Mouse (Mus musculus) thymus, adult 2 months (tissue): ENCODE data around the gene Thoc3. TPM values are rescaled to one million over a fixed set of nuclear protein-coding genes. Genes with fewer than 3 reads are reported as not detected.
"Not testable (repeated sequence)": the region's sequence is repeated elsewhere in the genome, so short reads cannot be mapped to it uniquely, and the experiment has no call there.

Experiments
- DNase-seq: peaks from one replicate; pipeline ENCODE4 v3.0.0; 2021
- H3K27ac ChIP-seq: fragments of 200-500 bp; 2 replicates; pipeline ENCODE4 v1.5.1; 2012; ENCODE audit warnings: low read length, control low read depth; ENCODE audit not compliant: control insufficient read depth, insufficient read depth
- H3K27me3 ChIP-seq: fragments of 200-500 bp; 2 replicates; pipeline ENCODE4 v1.6.1; 2012; ENCODE audit warnings: mild to moderate bottlenecking, low read length, moderate library complexity, mixed read lengths; ENCODE audit not compliant: control insufficient read depth, insufficient read depth
- H3K36me3 ChIP-seq: fragments of 200-500 bp; 2 replicates; pipeline ENCODE4 v1.6.1; 2012; ENCODE audit warnings: mild to moderate bottlenecking, low read length, moderate library complexity; ENCODE audit not compliant: control insufficient read depth, insufficient read depth
- H3K4me1 ChIP-seq: fragments of 200-500 bp; replicated peaks from 2 replicates; pipeline ENCODE4 v1.6.1; 2012; ENCODE audit warnings: low read length; ENCODE audit not compliant: control insufficient read depth, insufficient read depth
- H3K4me3 ChIP-seq: fragments of 200-500 bp; 2 replicates; pipeline ENCODE4 v1.5.1; 2012; ENCODE audit warnings: mild to moderate bottlenecking, low read length, control low read depth, moderate library complexity; ENCODE audit not compliant: control insufficient read depth, insufficient read depth
- CTCF ChIP-seq: fragments of 200-500 bp; IDR thresholded peaks from 2 replicates; pipeline ENCODE4 v1.5.1; 2012; ENCODE audit warnings: mild to moderate bottlenecking, control low read depth, low read length, moderate library complexity, borderline replicate concordance; ENCODE audit not compliant: control insufficient read depth, poor library complexity, insufficient read depth; ENCODE audit errors: extremely low read depth
- POLR2A ChIP-seq: fragments of 200-500 bp; IDR thresholded peaks from 2 replicates; pipeline ENCODE4 v1.6.1; 2012; ENCODE audit warnings: mild to moderate bottlenecking, low read length, control low read depth, moderate library complexity; ENCODE audit not compliant: control insufficient read depth, poor library complexity, insufficient read depth; ENCODE audit errors: extremely low read depth
- WGBS: fragments of 180-500 bp; shearing (Covaris S2); methylation state at CpG from one replicate; pipeline ENCODE4 v1.1.7; 2018; 5-methylcytosine and 5-hydroxymethylcytosine counted together
- polyA plus RNA-seq: library from polyadenylated mRNA; depleted of rRNA; stranded (reverse); fragments of >200 nt; gene quantifications from 2 replicates; pipeline ENCODE4 v1.2.3, GENCODE M21; 2012

Gene Thoc3
- polyA plus RNA-seq, 1 experiment: 51.1 TPM

DNA sequence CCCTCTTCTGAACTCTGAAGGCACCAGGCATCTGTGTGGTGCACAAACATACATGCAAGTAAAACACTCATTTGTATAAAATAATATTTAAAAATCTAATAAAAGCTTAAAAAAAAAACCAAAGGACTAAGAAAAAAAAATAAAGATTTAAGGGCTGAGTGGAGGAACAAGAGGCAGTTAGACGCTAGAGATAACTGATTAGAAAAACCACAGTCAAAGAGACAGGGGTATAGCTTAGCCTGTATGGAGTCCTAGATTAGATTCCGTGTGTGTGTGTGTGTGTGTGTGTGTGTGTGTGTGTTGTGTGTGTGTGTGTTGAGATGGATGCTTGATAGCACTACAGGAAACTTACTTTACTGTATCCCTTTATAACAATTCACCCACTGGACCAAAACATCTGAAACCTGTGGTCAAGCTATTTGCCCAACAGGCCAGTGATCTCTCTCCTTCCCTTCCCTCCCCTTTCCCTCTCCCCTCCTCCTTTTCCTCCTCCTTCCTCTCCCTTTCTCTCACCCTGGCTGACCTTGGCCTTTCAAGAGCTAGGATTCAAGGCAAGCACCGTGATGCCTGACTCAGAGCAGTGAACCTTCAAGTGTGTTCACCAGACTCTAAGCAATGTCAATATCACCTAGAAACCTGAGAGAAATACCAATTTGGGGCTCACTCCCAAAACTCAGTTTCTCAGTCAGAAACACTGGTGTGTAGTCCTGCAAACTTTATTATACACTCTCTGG, 33.5 kb upstream of the Thoc3 start:
- Histone ChIP-seq H3K27me3 (no peaks in the 10 kb centered on the region), H3K27ac (no peak overlapping the region), H3K4me3 (no peak overlapping the region), H3K36me3 (no peaks in the 10 kb centered on the region), H3K4me1 (peaks cover 6% of the 10 kb centered on the region)
- no peak for DNase-seq
- WGBS: 30% methylated on average over 3 of the region's 3 CpGs
- TF ChIP-seq POLR2A (no peak), CTCF (no peak)

- no peak overlapping the region for H3K27ac ChIP-seq
- 79% methylated on average over 2 of the region's 2 CpGs for WGBS
- TF ChIP-seq CTCF (no peak), POLR2A (no peak)
Observed at GRCm38 (mm10) chr13:54501352-54501751, 32.7 kb upstream of the Thoc3 start.

DNA sequence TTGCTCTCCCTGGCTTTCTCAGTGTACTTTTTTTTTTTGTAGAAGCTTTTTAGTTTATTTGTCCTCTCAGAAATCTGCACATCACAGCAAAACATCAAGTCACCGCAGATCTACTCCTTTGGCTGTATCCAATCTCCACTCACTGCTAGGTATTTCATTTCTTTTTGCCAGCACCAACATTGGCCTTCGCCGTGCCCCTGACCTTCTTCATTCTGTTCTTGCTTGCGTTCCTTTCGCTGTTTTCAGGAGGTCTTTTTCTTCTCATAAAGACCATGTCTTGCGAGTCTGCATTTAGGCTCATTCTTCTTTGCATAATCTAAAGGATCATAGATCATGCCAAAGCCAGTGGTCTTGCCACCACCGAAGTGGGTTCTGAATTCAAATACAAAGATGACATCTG, 30.9 kb upstream of the Thoc3 start:
- not testable (repeated sequence) for H3K4me3 ChIP-seq, H3K27me3 ChIP-seq, H3K27ac ChIP-seq, H3K4me1 ChIP-seq, H3K36me3 ChIP-seq, DNase-seq
- 87% methylated on average over 7 of the region's 7 CpGs for WGBS

More at GRCm38 (mm10) chr13:54501352-54501751, 32.7 kb upstream of the Thoc3 start:
- Histone ChIP-seq H3K4me1 (peaks cover 6% of the 10 kb centered on the region), H3K4me3 (no peak overlapping the region), H3K27me3 (no peaks in the 10 kb centered on the region), H3K36me3 (no peaks in the 10 kb centered on the region)
- DNase-seq: no peak

DNA sequence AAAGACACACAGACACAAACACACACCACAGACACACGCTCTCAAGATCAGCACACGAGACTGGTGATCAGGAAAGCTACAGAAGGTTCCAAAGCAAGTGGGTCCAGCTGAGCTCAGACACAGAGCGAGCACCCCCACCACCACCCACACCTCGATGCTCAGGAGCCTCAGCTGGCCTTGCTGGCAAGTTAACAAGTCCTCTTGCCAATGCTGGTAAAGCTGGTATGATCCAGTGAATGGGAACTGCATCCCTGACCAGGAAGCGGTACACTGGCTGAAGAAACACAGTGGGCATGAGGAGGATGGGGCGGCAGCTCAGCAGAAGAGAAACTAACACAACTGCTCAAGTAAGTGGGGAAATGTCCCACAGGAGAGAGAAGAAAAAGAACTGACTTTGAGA, 22.7 kb upstream of the Thoc3 start:
- no peak for DNase-seq
- Histone ChIP-seq H3K4me3 (no peak overlapping the region), H3K27me3 (no peaks in the 10 kb centered on the region), H3K27ac (no peak overlapping the region), H3K36me3 (no peaks in the 10 kb centered on the region), H3K4me1 (no peaks in the 10 kb centered on the region)
- WGBS: 90% methylated on average over 6 of the region's 6 CpGs
- TF ChIP-seq POLR2A (no peak), CTCF (no peak)

DNA sequence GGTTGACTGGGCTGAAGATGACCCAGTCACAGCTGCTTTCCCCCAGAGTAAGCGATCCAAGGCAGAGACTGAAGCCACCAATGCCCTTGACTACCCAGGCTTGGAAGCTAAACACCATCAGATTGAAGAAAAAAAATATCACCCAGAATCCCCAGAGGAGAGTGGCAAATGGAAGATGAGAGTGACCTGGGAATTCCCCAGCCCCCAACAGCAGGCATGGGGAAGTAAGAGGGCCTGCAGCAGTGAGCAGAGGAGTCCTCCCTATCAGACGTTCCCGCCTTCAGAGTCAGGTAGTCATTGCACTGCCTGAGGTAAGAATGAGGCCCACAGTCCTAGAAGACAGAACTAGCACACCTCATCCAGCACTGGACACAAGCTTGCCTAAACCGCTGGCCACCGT, 21.8 kb upstream of the Thoc3 start:
- no peak for DNase-seq
- WGBS: 74% methylated on average over 5 of the region's 5 CpGs
- Histone ChIP-seq H3K4me1 (no peaks in the 10 kb centered on the region), H3K36me3 (no peaks in the 10 kb centered on the region), H3K27ac (no peak overlapping the region), H3K4me3 (no peak overlapping the region), H3K27me3 (no peaks in the 10 kb centered on the region)
- TF ChIP-seq CTCF (no peak), POLR2A (no peak)

DNA sequence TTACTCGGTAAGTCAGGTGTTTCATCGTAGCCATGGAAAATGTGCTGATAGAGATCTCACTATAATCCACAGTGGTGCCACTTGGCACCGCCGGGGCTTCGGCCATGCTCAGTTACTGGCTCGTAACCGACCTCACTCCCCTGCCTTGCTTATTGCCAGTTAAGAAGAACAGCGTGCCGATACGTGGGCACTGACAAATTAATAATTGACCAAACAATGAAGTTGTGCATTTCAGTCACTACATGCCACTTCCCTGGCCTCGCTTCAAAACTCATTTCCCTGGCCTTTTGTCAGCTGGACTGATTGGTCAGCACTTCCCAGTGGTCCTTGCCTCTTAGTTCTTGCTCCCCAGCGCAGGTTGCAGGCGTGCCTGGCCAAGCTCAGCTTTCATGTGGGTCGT, 12.8 kb upstream of the Thoc3 start:
- WGBS: 89% methylated on average over 14 of the region's 14 CpGs

DNA sequence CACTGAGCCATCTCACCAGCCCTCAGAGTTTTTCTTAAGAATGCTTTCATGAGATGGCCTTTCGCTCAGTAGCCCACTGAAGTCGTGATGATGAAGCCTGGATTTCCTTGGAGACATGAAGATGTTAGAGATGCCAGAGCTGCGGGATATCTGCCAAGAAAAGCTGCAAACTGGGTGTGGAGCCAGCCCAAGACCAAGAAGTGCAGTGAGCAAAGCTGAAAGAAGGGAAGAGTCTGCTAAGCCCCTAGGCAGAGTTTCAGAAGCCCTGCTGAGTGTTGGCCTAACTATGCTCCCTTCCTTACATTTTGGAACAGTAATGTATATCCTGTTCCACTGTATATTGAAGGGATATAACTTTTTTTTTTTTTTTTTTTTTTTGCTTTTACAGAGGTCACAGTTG, 10.6 kb upstream of the Thoc3 start:
- no peaks in the 10 kb centered on the region for H3K36me3 ChIP-seq
- no peaks in the 10 kb centered on the region for H3K4me1 ChIP-seq
- no peaks in the 10 kb centered on the region for H3K27me3 ChIP-seq
- 68% methylated on average over 3 of the region's 3 CpGs for WGBS
- H3K27ac ChIP-seq: no peak overlapping the region
- DNase-seq: no peak
- TF ChIP-seq POLR2A: no peak
- no peak for TF ChIP-seq CTCF
- no peak overlapping the region for H3K4me3 ChIP-seq

More for the DNA sequence above, 12.8 kb upstream of the Thoc3 start:
- no peaks in the 10 kb centered on the region for H3K27me3 ChIP-seq
- no peak for TF ChIP-seq CTCF
- TF ChIP-seq POLR2A: no peak
- H3K4me1 ChIP-seq: no peaks in the 10 kb centered on the region
- no peaks in the 10 kb centered on the region for H3K36me3 ChIP-seq
- DNase-seq: no peak
- no peak overlapping the region for H3K4me3 ChIP-seq
- no peak overlapping the region for H3K27ac ChIP-seq
